11 mouse cellular contexts compared by ENCODE assay signal in the genomic region with DNA sequence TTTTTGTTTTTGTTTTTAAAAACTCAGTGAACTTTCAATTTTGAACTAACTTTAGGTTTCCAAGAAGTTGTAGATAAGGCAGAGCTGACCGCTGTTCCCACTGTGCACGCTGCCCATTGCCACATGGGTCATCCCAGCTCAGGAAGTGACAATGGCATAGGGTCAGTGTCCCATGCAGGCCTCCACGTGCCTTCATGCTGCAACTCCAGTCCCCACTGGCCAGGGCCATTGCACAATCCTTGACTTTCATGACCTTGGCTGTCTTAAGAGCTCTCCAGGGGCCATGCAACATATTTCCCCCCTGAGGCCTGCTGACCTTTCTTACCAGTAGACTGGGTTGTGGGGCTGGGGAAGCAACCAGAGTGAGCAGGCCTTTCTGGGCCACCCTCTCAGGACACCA. TPM values are rescaled to one million over a fixed set of nuclear protein-coding genes. Genes with fewer than 3 reads are reported as not detected.
DNase-seq lines count a peak whose midpoint lies in the region; ATAC-seq lines count a peak whose summit lies in the region.
"Had no signal": no experiment of that assay in that cellular context is flagged by ENCODE, and none has a peak within 500 bp of the region (broad histone marks: within the 10 kb centered on the region; RNA-seq: fewer than 3 reads in every experiment).

No protein-coding gene starts in this region.

- no peaks in the 10 kb centered on the region for H3K27me3 ChIP-seq in midbrain, embryonic 13.5 days
- H3K27me3 ChIP-seq: forebrain, embryonic 15.5 days had no signal

- peaks cover 59% of the 10 kb centered on the region for H3K36me3 ChIP-seq in midbrain, embryonic 13.5 days

- H3K4me3 ChIP-seq in midbrain, embryonic 13.5 days (replicated peaks) = no peak overlapping the region
- H3K4me3 ChIP-seq: forebrain, embryonic 15.5 days had no signal

- H3K27ac ChIP-seq in midbrain, embryonic 13.5 days = no peak overlapping the region
- H3K27ac ChIP-seq: forebrain, embryonic 15.5 days; hindbrain, embryonic 14.5 days had no signal

- 89% methylated on average over 3 of the region's 3 CpGs for WGBS in midbrain, embryonic 13.5 days

- DNase-seq in layer of hippocampus, adult 11-12 months (ENCODE audit: low spot score) = peak; percentile 53
- DNase-seq in layer of hippocampus, adult 9-10 months (ENCODE audit: low spot score) = no peak
- DNase-seq in adrenal gland, postnatal 14 days = peak; percentile 90
- DNase-seq in kidney, postnatal 36 days = peak; percentile 63 to 79
- no peak for DNase-seq in neural tube, embryonic 10.5 days (ENCODE audit: extremely low spot score, low spot score)
- DNase-seq: right cerebral cortex, postnatal 4 days; thymus, postnatal 14 days had no signal

- H3K4me1 ChIP-seq in midbrain, embryonic 13.5 days (replicated peaks) = peaks cover 10% of the 10 kb centered on the region; the same call in 1 of the 2 replicates

- ATAC-seq in monocyte, adult 5-6 weeks (replicated peaks; ENCODE audit: insufficient number of reproducible peaks, low FRiP score, low TSS enrichment, poor library complexity, severe bottlenecking) = peak; percentile 34; the same call in 1 of the 2 replicates
- ATAC-seq in midbrain, embryonic 13.5 days = no peak
- ATAC-seq: forebrain, embryonic 15.5 days had no signal

- H3K9ac ChIP-seq in midbrain, embryonic 13.5 days (replicated peaks) = no peak overlapping the region
- H3K9ac ChIP-seq: forebrain, embryonic 15.5 days; hindbrain, embryonic 14.5 days had no signal

- peaks cover 5% of the 10 kb centered on the region; the same call in 1 of the 2 replicates for H3K9me3 ChIP-seq in midbrain, embryonic 13.5 days
- H3K9me3 ChIP-seq: forebrain, embryonic 15.5 days had no signal

- no peak overlapping the region for H3K4me2 ChIP-seq in midbrain, embryonic 13.5 days (replicated peaks)
- H3K4me2 ChIP-seq: forebrain, embryonic 15.5 days; hindbrain, embryonic 14.5 days had no signal

RNA-seq across cellular contexts. Expression of gene Dusp1, which starts 9.4 kb away (rescaled TPM):
- 56.6 and 66.3 TPM in 2 replicates for total RNA-seq in adrenal gland, postnatal 14 days (2021)
- total RNA-seq in monocyte, adult 5-6 weeks (2017) = 146 to 413 TPM (median 198 TPM) in 3 replicates
- polyA plus RNA-seq in midbrain, embryonic 13.5 days (2015; fragmentation: Nextera tagmentation; extraction: Ambion mirVana) = 41.3 and 43.8 TPM in 2 replicates

RNA-seq across cellular contexts. Expression of gene Ergic1, which starts 10.1 kb away (rescaled TPM):
- total RNA-seq in adrenal gland, postnatal 14 days (2021) = 126 and 143 TPM in 2 replicates
- total RNA-seq in monocyte, adult 5-6 weeks (2017) = 16.0 to 20.2 TPM (median 17.6 TPM) in 3 replicates
- 91.5 and 102 TPM in 2 replicates for polyA plus RNA-seq in midbrain, embryonic 13.5 days (2015; fragmentation: Nextera tagmentation; extraction: Ambion mirVana)

Comparison
In these comparisons a context has a peak if more than half of its experiments do, and no peak if none do; other contexts are left out.
1. DNase-seq: peak in layer of hippocampus, adult 11-12 months (single experiment), adrenal gland, postnatal 14 days (single experiment) and kidney, postnatal 36 days (2 of 2); none in layer of hippocampus, adult 9-10 months (single experiment) and neural tube, embryonic 10.5 days (single experiment).